Mouse (Mus musculus) Patski (cell line): Measurements from ENCODE around the gene Prune1. TPM values are rescaled to one million over a fixed set of nuclear protein-coding genes. Genes with fewer than 3 reads are reported as not detected.

Experiments used
- ATAC-seq: fragments of 100-300 bp; one replicate; pipeline ENCODE4 v1.8.0; 2021
- CTCF ChIA-PET: fragments of 350-600 bp; sonication (Branson Sonifier 250); formaldehyde crosslinking; loops from one replicate; lab custom pipeline; 2022; ENCODE audit warnings: inconsistent platforms; lab: Charles Lee
- POLR2A ChIA-PET: fragments of 350-600 bp; sonication (Branson Sonifier 250); formaldehyde crosslinking; loops from one replicate; lab custom pipeline; 2022; ENCODE audit warnings: antibody characterized with exemption, inconsistent platforms; lab: Charles Lee
- DNase-seq: peaks from one replicate; pipeline ENCODE4 v3.0.0-alpha.2; 2011; ENCODE audit warnings: low read depth, low spot score
- H3K27me3 ChIP-seq: fragments of 371-371 bp; one replicate; pipeline ENCODE4 v1.5.1; 2021
- CTCF ChIP-seq: fragments of 100-300 bp; IDR thresholded peaks from one replicate; pipeline ENCODE4 v1.5.1; 2021
- in situ Hi-C: fragments of 300-500 bp; cut with MboI; formaldehyde crosslinking; loops from 3 replicates; pipeline ENCODE4 v1.11.1; 2018; ENCODE audit warnings: low pct_unique_long_range_greater_than_20kb, mixed read lengths
- polyA plus RNA-seq: library from polyadenylated mRNA; unstranded; gene quantifications from one replicate; pipeline ENCODE4 v1.2.3, GENCODE M21; 2021

The Prune1 gene
- polyA plus RNA-seq, 1 experiment from 2014 or later: 42.2 TPM

DNA sequence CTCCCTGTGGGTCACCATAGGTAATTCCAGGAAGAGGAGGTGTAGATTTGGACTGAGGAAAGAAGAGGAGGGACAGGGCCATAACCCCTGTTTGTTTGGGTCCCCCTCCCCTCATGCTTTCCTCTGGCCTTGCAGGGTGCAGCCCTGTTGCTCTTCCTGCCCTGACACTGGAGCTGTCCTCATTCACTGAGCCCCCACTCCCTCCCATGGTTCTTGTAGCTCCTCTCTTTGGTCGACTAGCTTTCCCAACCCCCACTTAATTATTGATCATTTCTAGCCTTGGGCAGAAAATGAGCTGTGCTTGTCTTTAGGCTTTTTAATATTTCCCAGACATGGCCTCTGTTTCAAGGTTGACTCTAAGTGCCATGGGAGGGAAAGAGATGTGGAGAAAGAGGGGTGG is 2.2 kb upstream of the Prune1 start:
- ATAC-seq (no peak), DNase-seq (no peak)
- in situ Hi-C loops: no loop called here
- no peak for TF ChIP-seq CTCF
- ChIA-PET POLR2A (interaction anchor here (0.5 to 3.8 kb wide), 4 partner anchors 9 to 176 kb away, joined by 4 to 23 read pairs (median 8); partner anchors contain the start of gene Mllt11), CTCF (interaction anchor here (0.8 to 2.9 kb wide), 4 partner anchors 9 to 72 kb away, joined by 3 to 20 read pairs (median 4); no protein-coding TSS in a partner anchor)
- no peaks in the 10 kb centered on the region for H3K27me3 ChIP-seq

DNA sequence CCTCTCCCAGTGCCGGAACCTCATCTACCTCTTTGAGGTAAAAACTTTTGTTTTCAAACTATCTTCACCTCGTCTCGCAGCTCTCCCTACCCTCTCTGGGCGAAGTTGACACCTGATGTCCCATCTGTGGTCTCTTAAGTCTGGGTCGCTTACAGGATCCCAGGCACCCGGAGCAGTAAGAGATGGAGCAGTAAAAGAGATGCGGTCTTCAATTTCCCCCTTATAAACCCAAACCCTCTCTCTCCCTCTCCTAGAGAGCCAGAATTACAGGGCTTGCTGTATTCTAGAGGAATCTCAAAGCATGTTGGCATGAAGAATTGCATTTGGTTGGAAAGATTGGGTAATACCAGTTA is 1.7 kb upstream of the Prune1 start:
- DNase-seq (no peak), ATAC-seq (no peak)
- POLR2A ChIA-PET: interaction anchor here (1.1 to 3.8 kb wide), 5 partner anchors 11 to 53 kb away, joined by 4 to 23 read pairs (median 8); partner anchors contain the start of genes Cers2 and Mllt11
- CTCF ChIA-PET: interaction anchor here (1.2 to 2.9 kb wide), 4 partner anchors 8 to 29 kb away, joined by 3 to 20 read pairs (median 4); no protein-coding TSS in a partner anchor
- in situ Hi-C loops: no loop called here
- TF ChIP-seq CTCF: no peak
- H3K27me3 ChIP-seq: no peaks in the 10 kb centered on the region

DNA sequence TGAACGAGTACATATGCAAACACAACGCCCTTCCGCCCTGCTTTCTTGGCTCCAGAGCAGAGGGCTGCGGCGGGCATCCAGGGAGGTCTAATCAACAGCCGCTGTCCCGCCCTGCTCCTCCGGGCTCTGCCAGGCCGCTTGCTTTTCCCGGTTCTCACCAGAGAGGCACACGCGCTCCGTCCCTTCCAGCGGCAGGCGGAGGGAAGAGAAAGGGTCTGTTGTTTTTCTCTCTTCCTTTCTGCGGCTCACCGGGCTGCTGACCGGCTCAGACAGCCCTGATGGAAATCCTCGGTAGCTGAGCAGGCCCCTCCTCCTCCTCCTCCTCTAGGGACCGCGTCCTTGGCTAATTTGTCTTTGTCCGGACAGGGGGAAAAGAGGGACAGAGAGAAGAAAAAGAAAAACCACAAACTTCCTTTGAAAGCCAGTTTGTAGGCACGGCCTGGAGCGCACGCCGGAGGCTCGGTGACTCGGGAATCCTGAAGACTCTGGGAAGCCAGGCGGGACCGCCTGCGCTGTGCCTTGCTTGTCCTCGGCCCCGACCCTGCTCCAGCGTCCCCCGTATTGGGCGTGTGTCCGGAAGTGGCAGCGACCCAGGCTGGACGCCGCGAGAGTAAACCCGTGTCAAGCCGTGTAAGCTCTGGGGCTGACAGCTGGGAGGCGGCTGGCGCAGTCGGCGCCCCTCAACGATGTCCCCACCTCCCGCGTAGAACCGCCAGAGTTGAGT is 1.2 kb upstream of the Prune1 start:
- no peaks in the 10 kb centered on the region for H3K27me3 ChIP-seq
- ATAC-seq (peak; percentile 81), DNase-seq (peak; percentile 60)
- TF ChIP-seq CTCF: no peak
- in situ Hi-C loops: no loop called here
- POLR2A ChIA-PET: interaction anchor here (1.1 to 3.8 kb wide), 7 partner anchors 8 to 52 kb away, joined by 3 to 23 read pairs (median 6); partner anchors contain the start of genes Cers2 and Mllt11
- CTCF ChIA-PET: interaction anchor here (1.3 to 2.9 kb wide), 3 partner anchors 11 to 29 kb away, joined by 3 to 20 read pairs (median 5); no protein-coding TSS in a partner anchor

DNA sequence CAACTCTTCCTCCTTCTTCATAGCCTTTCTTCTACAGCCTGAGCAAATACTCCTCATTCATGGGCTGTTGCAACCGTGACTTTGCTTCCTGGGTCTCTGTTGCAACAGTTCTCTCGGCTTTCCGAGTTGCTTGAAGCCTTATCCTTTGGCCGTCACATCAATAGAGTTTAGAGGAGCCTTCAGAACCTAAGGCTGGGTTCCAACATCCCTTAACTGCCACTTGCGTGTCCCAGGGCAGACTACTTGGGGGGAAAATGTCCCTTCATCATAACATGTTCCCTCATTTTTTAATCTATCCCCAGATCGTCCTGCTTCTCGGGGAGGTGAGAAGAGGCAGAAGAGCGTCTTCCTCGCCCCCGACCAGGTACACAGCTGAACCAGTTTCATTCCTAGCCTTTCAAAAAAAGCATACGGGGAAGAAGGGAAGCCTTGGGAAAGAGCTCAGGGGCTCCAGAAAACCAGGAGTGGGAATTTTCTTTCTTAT is 547 bp upstream of the Prune1 start:
- in situ Hi-C loops: no loop called here
- DNase-seq (no peak), ATAC-seq (peak; percentile 10)
- H3K27me3 ChIP-seq: no peaks in the 10 kb centered on the region
- TF ChIP-seq CTCF: no peak
- CTCF ChIA-PET: interaction anchor here (1.3 to 2.9 kb wide), 3 partner anchors 12 to 30 kb away, joined by 3 to 20 read pairs (median 5); no protein-coding TSS in a partner anchor
- POLR2A ChIA-PET: interaction anchor here (1.1 to 3.8 kb wide), 8 partner anchors 8 to 52 kb away, joined by 3 to 23 read pairs (median 6); partner anchors contain the start of genes Cers2 and Mllt11

DNA sequence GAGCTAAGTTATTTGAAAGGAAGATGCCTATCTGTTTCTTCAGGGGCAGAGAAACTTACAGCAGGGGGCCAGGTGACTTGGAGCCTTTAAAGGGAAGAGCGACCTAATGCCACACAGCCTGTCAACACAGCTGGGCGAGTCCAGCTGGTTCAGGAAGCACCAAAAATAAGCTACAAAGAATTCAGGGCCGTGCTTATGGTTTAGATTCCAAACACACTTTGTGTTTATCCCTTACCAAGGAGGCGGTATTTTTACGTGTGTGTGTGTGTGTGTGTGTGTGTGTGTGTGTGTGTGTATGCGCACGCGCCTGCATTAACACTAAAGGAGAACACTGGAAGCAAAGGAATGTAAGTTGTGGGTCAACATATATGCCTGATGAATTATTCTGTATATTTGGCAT is 1.1 kb downstream of the Prune1 start:
- no peak for TF ChIP-seq CTCF
- in situ Hi-C loops: no loop called here
- ATAC-seq (no peak), DNase-seq (no peak)
- H3K27me3 ChIP-seq: no peaks in the 10 kb centered on the region
- POLR2A ChIA-PET: interaction anchor here (0.6 to 3.8 kb wide), 7 partner anchors 12 to 145 kb away, joined by 3 to 23 read pairs (median 5); partner anchors contain the start of gene Mllt11
- CTCF ChIA-PET: interaction anchor here (0.6 to 1.0 kb wide), 5 partner anchors 12 to 69 kb away, joined by 3 to 4 read pairs (median 3); partner anchors contain the start of gene Gabpb2

DNA sequence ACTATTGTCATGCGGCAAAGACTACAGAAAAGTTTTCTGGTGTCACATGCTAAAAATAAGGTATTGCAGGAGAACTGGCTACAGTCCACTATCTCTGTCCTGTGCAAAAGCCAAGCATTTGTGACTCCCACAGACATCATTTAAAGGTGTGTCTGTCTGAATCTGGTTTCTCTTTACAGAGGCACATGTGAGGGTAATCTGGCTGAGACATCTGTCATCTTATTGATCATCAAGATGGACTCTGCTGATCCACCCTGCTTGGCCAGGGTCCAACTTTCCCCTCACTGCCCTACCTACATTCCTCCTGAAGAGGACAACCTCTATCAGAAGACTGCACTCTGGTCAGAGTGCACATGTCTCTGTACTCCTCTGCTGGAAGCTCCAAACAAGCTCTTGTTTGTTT is 4.7 kb downstream of the Prune1 start:
- in situ Hi-C loops: no loop called here

DNA sequence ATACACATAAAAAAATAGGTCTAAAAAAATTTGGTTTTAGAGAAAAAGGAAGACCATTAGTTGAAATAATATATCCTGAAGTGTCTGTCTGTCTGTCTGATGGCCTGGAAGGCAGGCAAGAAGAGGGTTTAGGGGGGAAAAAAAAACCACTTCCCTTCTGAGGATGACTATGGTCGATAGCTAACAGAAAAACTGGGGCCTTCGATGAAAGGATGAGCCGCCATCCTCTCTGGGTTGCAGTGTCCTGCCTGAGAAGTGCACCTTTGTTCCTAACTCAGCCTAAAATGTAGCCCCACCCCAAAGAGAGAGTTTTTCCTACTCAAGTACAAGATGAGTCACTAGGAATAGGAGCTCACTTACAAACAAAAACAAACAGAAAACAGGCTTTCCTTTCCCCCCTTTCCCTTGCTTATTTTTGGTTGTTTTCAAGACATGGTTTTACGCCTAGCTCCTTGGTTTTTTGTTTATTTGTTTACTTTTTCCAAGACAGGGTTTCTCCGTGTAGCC is 5.4 kb downstream of the Prune1 start:
- DNase-seq (no peak), ATAC-seq (no peak)
- no peak for TF ChIP-seq CTCF
- ChIA-PET POLR2A (no interaction called here), CTCF (interaction anchor here (1.8 to 4.3 kb wide), 3 partner anchors 10 to 19 kb away, joined by 5 to 13 read pairs (median 10); no protein-coding TSS in a partner anchor)
- in situ Hi-C loops: no loop called here
- H3K27me3 ChIP-seq: no peaks in the 10 kb centered on the region

More for the DNA sequence above, 4.7 kb downstream of the Prune1 start:
- TF ChIP-seq CTCF: no peak
- ATAC-seq: no peak
- ChIA-PET CTCF (interaction anchor here (1.0 to 2.1 kb wide), 3 partner anchors 8 to 19 kb away, joined by 3 to 10 read pairs (median 5); no protein-coding TSS in a partner anchor), POLR2A (no interaction called here)
- no peak for DNase-seq
- H3K27me3 ChIP-seq: no peaks in the 10 kb centered on the region

DNA sequence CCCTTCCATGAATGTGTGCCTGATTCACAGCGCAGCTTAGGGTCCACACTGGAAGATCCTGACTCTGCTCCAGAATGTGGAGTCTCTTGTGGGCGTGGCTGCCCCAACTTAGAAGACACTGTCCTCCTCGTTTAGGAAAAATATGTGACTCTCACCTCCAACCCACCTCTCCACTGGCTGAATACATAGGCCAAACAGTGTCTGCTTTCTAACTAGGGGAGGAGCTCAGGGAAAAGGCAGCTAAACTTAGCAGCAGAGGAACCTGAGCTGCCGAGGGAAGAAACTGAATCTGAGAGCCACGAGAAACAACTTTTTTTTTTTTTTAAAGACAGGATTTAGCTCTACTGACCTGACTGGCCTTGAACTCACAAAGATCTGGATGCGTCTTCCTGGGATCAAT is 6.7 kb downstream of the Prune1 start:
- no peaks in the 10 kb centered on the region for H3K27me3 ChIP-seq
- DNase-seq (no peak), ATAC-seq (no peak)
- TF ChIP-seq CTCF: no peak
- ChIA-PET CTCF (interaction anchor here (0.6 to 4.3 kb wide), 7 partner anchors 9 to 116 kb away, joined by 3 to 13 read pairs (median 3); no protein-coding TSS in a partner anchor), POLR2A (interaction anchor here (0.6 to 1.0 kb wide), 2 partner anchors 10 to 74 kb away, joined by 3 to 8 read pairs; no protein-coding TSS in a partner anchor)
- in situ Hi-C loops: no loop called here

DNA sequence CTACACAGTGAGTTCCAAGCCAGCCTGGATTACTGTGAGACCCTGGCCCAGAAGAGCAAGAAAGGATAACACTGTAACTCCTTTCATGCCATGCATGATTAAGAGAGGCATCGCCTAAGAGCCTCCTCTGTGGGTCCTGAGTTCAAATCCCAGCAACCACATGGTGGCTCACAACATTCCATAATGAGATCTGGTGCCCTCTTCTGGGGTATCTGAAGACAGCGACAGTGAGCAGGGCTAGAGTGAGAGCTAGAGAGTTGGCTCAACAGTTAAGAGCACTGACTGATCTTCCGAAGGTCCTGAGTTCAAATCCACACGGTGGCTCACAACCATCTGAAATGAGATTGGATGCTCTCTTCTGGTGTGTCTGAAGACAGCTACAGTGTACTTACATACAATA is 7.4 kb downstream of the Prune1 start:
- POLR2A ChIA-PET: interaction anchor here (0.6 kb wide), 1 partner anchor 73 kb away, joined by 8 read pairs; no protein-coding TSS in a partner anchor
- CTCF ChIA-PET: interaction anchor here (0.6 to 4.3 kb wide), 3 partner anchors 11 to 115 kb away, joined by 3 to 13 read pairs (median 3); no protein-coding TSS in a partner anchor
- in situ Hi-C loops: no loop called here

DNA sequence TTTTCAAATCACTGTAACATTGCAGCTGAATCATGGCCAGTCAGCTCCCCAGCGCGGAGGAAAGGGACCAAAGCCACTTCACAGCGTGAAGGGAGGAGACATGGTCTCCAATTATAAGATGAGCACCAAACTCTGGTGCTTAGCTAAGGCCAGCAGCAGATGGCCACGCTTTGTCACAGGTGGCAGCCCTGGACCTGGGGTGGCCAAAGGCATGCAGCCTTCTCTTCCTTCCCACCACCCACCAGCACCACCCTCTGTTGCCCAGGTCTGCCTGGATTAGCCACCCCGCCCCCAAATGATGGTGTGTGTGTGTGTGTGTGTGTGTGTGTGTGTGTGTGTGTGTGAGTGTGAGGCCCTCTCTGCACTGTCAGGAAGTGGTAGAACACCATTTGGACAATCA is 8.4 kb downstream of the Prune1 start:
- no peaks in the 10 kb centered on the region for H3K27me3 ChIP-seq
- TF ChIP-seq CTCF: no peak
- ChIA-PET POLR2A (no interaction called here), CTCF (interaction anchor here (4.3 kb wide), 1 partner anchor 10 kb away, joined by 13 read pairs; no protein-coding TSS in a partner anchor)
- in situ Hi-C loops: no loop called here
- no peak for ATAC-seq
- no peak for DNase-seq

More for the DNA sequence above, 7.4 kb downstream of the Prune1 start:
- ATAC-seq (no peak), DNase-seq (no peak)
- no peak for TF ChIP-seq CTCF
- no peaks in the 10 kb centered on the region for H3K27me3 ChIP-seq
